Mouse (Mus musculus) olfactory bulb, adult 2 months (tissue): Measurements from ENCODE around the gene Dpf3.

ENCODE experiments used
- CTCF ChIP-seq: fragments of 200-500 bp; IDR thresholded peaks from 2 replicates; pipeline ENCODE4 v1.5.1; 2012; ENCODE audit warnings: low read depth, mild to moderate bottlenecking, low read length, moderate library complexity; ENCODE audit not compliant: insufficient read depth
- POLR2A ChIP-seq: fragments of 200-500 bp; IDR thresholded peaks from 2 replicates; pipeline ENCODE4 v1.6.1; 2012; ENCODE audit warnings: mild to moderate bottlenecking, low read depth, low read length, moderate library complexity; ENCODE audit not compliant: insufficient read depth

DNA sequence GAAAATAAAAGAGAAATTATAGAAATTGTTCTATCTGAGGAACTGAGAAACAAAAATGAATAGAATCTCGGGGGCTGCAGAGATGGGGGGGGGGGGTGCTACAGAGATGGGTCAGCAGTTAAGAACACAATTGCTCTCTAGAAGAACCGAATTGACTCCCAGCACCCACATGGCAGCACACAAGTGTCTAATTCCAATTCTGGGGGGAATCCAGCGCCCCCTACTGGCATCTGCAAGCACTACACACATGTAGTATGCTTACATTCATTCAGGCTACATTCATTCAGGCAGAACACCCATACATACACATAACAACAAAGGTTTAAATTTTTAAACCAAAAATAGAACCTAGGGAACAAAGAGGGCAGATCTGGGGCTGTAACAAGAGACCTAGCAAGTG, 122.7 kb downstream of the Dpf3 start:
- no peak for TF ChIP-seq CTCF
- no peak for TF ChIP-seq POLR2A
